Mouse (Mus musculus) heart, adult 2 months (tissue): ENCODE results near the gene Rpl14.

Source experiments
- CTCF ChIP-seq: fragments of 200-600 bp; IDR thresholded peaks from 2 replicates; pipeline ENCODE4 v1.8.1; 2022; ENCODE audit warnings: antibody characterized with exemption, mild to moderate bottlenecking, moderate library complexity
- EP300 ChIP-seq: fragments of 200-500 bp; IDR thresholded peaks from 2 replicates; pipeline ENCODE4 v1.6.1; 2011; ENCODE audit warnings: low read depth, low read length, control low read depth; ENCODE audit not compliant: insufficient read depth

GRCm38 (mm10) chr9:120611055-120611454, 39.8 kb downstream of the Rpl14 start:
- TF ChIP-seq EP300 (no peak), CTCF (no peak)
